Mouse (Mus musculus) heart, postnatal 0 days (tissue): ENCODE measurements around the gene Prrc2a.

Experiments
- CTCF ChIP-seq: IDR thresholded peaks from 2 replicates; pipeline ENCODE4 v1.5.1; 2016; ENCODE audit warnings: antibody characterized with exemption, control low read depth, low read depth
- EP300 ChIP-seq: IDR thresholded peaks from 2 replicates; pipeline ENCODE4 v1.6.1; 2016; ENCODE audit warnings: antibody characterized with exemption, low read depth

DNA sequence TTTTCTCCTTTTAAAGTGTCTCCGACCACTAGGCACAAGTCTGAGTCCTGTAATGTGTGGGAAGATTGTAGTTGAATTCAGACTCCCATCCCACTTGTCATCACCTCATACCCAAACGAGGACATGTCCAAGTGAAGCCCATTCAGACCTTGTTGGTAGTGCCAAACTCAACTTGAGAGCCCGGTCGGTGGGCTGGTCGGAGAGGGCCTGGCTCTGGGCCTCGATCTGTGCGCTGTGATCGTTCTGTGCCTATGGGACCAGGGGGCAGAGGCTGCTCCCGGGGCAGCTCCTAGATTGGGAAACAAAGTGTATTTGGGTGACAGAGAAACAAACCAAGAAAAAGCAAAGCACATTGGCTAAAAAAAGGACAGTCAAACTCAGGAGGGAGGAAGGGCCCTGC lies 11.6 kb downstream of the Prrc2a start:
- TF ChIP-seq EP300: no peak
- no peak for TF ChIP-seq CTCF
